In the genomic region with DNA sequence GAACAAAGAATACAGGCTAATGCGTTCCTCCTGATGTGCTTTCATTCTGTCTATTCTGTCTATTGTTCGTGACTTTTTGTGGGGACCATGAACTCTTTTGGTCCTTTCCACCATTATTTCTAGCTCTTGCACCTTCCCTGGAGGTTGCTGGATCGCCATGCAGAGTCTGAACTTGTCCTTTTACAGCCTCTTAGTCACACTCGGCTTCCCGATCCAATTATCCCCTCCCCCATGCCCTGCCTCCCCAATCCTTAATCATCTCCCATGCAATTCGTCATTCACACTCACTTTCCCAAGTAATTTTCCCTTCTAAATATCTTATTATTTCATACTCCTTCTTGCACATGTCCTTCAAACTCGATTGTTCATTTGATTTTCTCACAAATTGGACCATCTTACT, we compare ENCODE assay signal across 16 mouse cellular contexts. TPM values are rescaled to one million over a fixed set of nuclear protein-coding genes. Genes with fewer than 3 reads are reported as not detected.
DNase-seq lines count a peak whose midpoint lies in the region; ATAC-seq and TF ChIP-seq lines count a peak whose summit lies in the region.
"Had no signal": no experiment of that assay in that cellular context is flagged by ENCODE, and none has a peak within 500 bp of the region (broad histone marks: within the 10 kb centered on the region; RNA-seq: fewer than 3 reads in every experiment).

No protein-coding gene starts in this region.

- no peaks in the 10 kb centered on the region for H3K4me1 ChIP-seq in midbrain, embryonic 11.5 days (ENCODE audit: control insufficient read depth, insufficient read depth, low read length)
- H3K4me1 ChIP-seq in midbrain, postnatal 0 days (ENCODE audit: insufficient read depth, low read length), result no peaks in the 10 kb centered on the region
- no peaks in the 10 kb centered on the region; the same call in 1 of the 2 replicates for H3K4me1 ChIP-seq in forebrain, embryonic 15.5 days
- peaks cover 4% of the 10 kb centered on the region; the same call in 1 of the 2 replicates for H3K4me1 ChIP-seq in midbrain, embryonic 16.5 days (ENCODE audit: control insufficient read depth, insufficient read depth, low read length)
- H3K4me1 ChIP-seq: limb, embryonic 15.5 days had no signal

- DNase-seq in midbrain, embryonic 11.5 days (ENCODE audit: low spot score, missing footprints), result peak; percentile 81
- no peak for DNase-seq in midbrain, postnatal 0 days (ENCODE audit: low spot score)
- DNase-seq in urinary bladder, postnatal 36 days (ENCODE audit: low spot score in 2 of 2), result no peak
- no peak for DNase-seq in layer of hippocampus, adult 9-10 months (ENCODE audit: low spot score)
- no peak for DNase-seq in urinary bladder, postnatal 4 days (ENCODE audit: low spot score in 2 of 2)
- DNase-seq: cerebellum, postnatal 25 days; gastrocnemius, postnatal 25 days; lung, embryonic 14.5 days; right cerebral cortex, postnatal 25 days had no signal

- no peak overlapping the region for H3K9ac ChIP-seq in midbrain, embryonic 11.5 days (ENCODE audit: low read length)
- H3K9ac ChIP-seq in midbrain, postnatal 0 days (replicated peaks; ENCODE audit: low read length, poor library complexity, severe bottlenecking), result no peak overlapping the region
- no peak overlapping the region for H3K9ac ChIP-seq in forebrain, embryonic 15.5 days (replicated peaks)
- H3K9ac ChIP-seq in midbrain, embryonic 16.5 days (ENCODE audit: low read depth, low read length), result no peak overlapping the region
- H3K9ac ChIP-seq: limb, embryonic 15.5 days; lung, embryonic 14.5 days had no signal

- H3K4me2 ChIP-seq in midbrain, embryonic 11.5 days, result no peak overlapping the region
- no peak overlapping the region for H3K4me2 ChIP-seq in midbrain, postnatal 0 days (ENCODE audit: low read depth, low read length, poor library complexity, severe bottlenecking)
- H3K4me2 ChIP-seq in forebrain, embryonic 15.5 days (replicated peaks), result peak overlapping the region; percentile 12; the same call in 1 of the 2 replicates
- H3K4me2 ChIP-seq in midbrain, embryonic 16.5 days (ENCODE audit: low read length), result peak overlapping the region; percentile 10; the same call in 1 of the 2 replicates
- H3K4me2 ChIP-seq: heart, embryonic 11.5 days; limb, embryonic 15.5 days; lung, embryonic 14.5 days had no signal

- H3K36me3 ChIP-seq in midbrain, embryonic 11.5 days (ENCODE audit: control insufficient read depth, insufficient read depth, low read length), result no peaks in the 10 kb centered on the region
- H3K36me3 ChIP-seq in midbrain, postnatal 0 days (ENCODE audit: insufficient read depth, low read length), result no peaks in the 10 kb centered on the region
- peaks cover 4% of the 10 kb centered on the region; the same call in 1 of the 2 replicates for H3K36me3 ChIP-seq in forebrain, embryonic 15.5 days
- H3K36me3 ChIP-seq in midbrain, embryonic 16.5 days (ENCODE audit: control insufficient read depth, insufficient read depth, low read length), result no peaks in the 10 kb centered on the region
- H3K36me3 ChIP-seq: limb, embryonic 15.5 days had no signal

- H3K27ac ChIP-seq in midbrain, embryonic 11.5 days (ENCODE audit: low read depth, low read length), result no peak overlapping the region
- no peak overlapping the region for H3K27ac ChIP-seq in midbrain, postnatal 0 days (ENCODE audit: low read depth, low read length)
- no peak overlapping the region for H3K27ac ChIP-seq in forebrain, embryonic 15.5 days (replicated peaks)
- H3K27ac ChIP-seq in midbrain, embryonic 16.5 days (ENCODE audit: low read length), result no peak overlapping the region
- H3K27ac ChIP-seq: limb, embryonic 15.5 days had no signal

- no peaks in the 10 kb centered on the region for H3K27me3 ChIP-seq in midbrain, embryonic 11.5 days (ENCODE audit: control insufficient read depth, insufficient read depth, low read length)
- no peaks in the 10 kb centered on the region for H3K27me3 ChIP-seq in midbrain, postnatal 0 days (ENCODE audit: insufficient read depth, low read length)
- no peaks in the 10 kb centered on the region for H3K27me3 ChIP-seq in forebrain, embryonic 15.5 days
- H3K27me3 ChIP-seq in midbrain, embryonic 16.5 days (ENCODE audit: control insufficient read depth, insufficient read depth, low read depth, low read length), result no peaks in the 10 kb centered on the region
- H3K27me3 ChIP-seq: limb, embryonic 15.5 days had no signal

- ATAC-seq in midbrain, embryonic 11.5 days (ENCODE audit: low FRiP score), result no peak
- ATAC-seq in midbrain, postnatal 0 days (ENCODE audit: low FRiP score), result no peak
- no peak for ATAC-seq in forebrain, embryonic 15.5 days (replicated peaks)
- ATAC-seq in midbrain, embryonic 16.5 days, result no peak

- WGBS in midbrain, embryonic 11.5 days, result 23% methylated on average over 7 of the region's 7 CpGs
- WGBS in midbrain, postnatal 0 days, result 13% methylated on average over 7 of the region's 7 CpGs
- WGBS in forebrain, embryonic 15.5 days, result 11% methylated on average over 7 of the region's 7 CpGs
- 10% methylated on average over 7 of the region's 7 CpGs for WGBS in midbrain, embryonic 16.5 days

- no peak for TF ChIP-seq CTCF in midbrain, postnatal 0 days (IDR thresholded peaks at IDR 0.05)

- no peaks in the 10 kb centered on the region for H3K9me3 ChIP-seq in midbrain, embryonic 11.5 days (ENCODE audit: control insufficient read depth, low read length)
- H3K9me3 ChIP-seq in midbrain, postnatal 0 days (ENCODE audit: low read length), result no peaks in the 10 kb centered on the region
- no peaks in the 10 kb centered on the region for H3K9me3 ChIP-seq in forebrain, embryonic 15.5 days
- no peaks in the 10 kb centered on the region for H3K9me3 ChIP-seq in midbrain, embryonic 16.5 days (replicated peaks; ENCODE audit: control insufficient read depth, low read length, poor library complexity, severe bottlenecking)
- H3K9me3 ChIP-seq: limb, embryonic 15.5 days had no signal

- H3K4me3 ChIP-seq in midbrain, embryonic 11.5 days (ENCODE audit: low read depth, low read length), result no peak overlapping the region
- H3K4me3 ChIP-seq in midbrain, postnatal 0 days (ENCODE audit: low read depth, low read length), result no peak overlapping the region
- no peak overlapping the region for H3K4me3 ChIP-seq in forebrain, embryonic 15.5 days
- H3K4me3 ChIP-seq in midbrain, embryonic 16.5 days (ENCODE audit: low read depth, low read length), result no peak overlapping the region
- H3K4me3 ChIP-seq: limb, embryonic 15.5 days had no signal

RNA-seq across cellular contexts. Expression of a gene that starts 44.0 kb away (rescaled TPM):
- polyA plus RNA-seq in midbrain, embryonic 11.5 days (2014; fragmentation: Nextera tagmentation; extraction: Ambion mirVana), result 0.33 and 0.81 TPM in 2 replicates
- 0.57 and 1.5 TPM in 2 replicates for total RNA-seq in midbrain, postnatal 0 days (2014; rRNA removed)
- 0.81 and 1.1 TPM in 2 replicates for polyA plus RNA-seq in midbrain, postnatal 0 days (2015; fragmentation: Nextera tagmentation; extraction: Ambion mirVana)
- polyA plus RNA-seq in forebrain, embryonic 15.5 days (2015; fragmentation: Nextera tagmentation; extraction: Ambion mirVana), result 13.2 and 14.7 TPM in 2 replicates
- polyA plus RNA-seq in midbrain, embryonic 16.5 days (2015; fragmentation: Nextera tagmentation; extraction: Ambion mirVana), result 1.3 and 3.0 TPM in 2 replicates
- total RNA-seq: gastrocnemius, postnatal 25 days; hematopoietic stem cell, adult 5-6 weeks; megakaryocyte-erythroid progenitor cell, adult 5-6 weeks had no signal
- polyA plus RNA-seq: kidney, embryonic 16.5 days; lung, embryonic 14.5 days had no signal

Comparison
In these comparisons a context has a peak if more than half of its experiments do, and no peak if none do; other contexts are left out.
1. H3K4me2 ChIP-seq: peak in forebrain, embryonic 15.5 days (single experiment) and midbrain, embryonic 16.5 days (single experiment); none in midbrain, embryonic 11.5 days (single experiment) and midbrain, postnatal 0 days (single experiment).